Mouse (Mus musculus) regulatory T cell (primary cell): ENCODE measurements around the gene Tle6.

Source experiments
- in situ Hi-C: fragments of 300-600 bp; cut with MboI, MseI; formaldehyde crosslinking; loops from one replicate; pipeline ENCODE4 v1.15.1; 2025; ENCODE audit warnings: high pct_unique_total_duplicates

The Tle6 gene

DNA sequence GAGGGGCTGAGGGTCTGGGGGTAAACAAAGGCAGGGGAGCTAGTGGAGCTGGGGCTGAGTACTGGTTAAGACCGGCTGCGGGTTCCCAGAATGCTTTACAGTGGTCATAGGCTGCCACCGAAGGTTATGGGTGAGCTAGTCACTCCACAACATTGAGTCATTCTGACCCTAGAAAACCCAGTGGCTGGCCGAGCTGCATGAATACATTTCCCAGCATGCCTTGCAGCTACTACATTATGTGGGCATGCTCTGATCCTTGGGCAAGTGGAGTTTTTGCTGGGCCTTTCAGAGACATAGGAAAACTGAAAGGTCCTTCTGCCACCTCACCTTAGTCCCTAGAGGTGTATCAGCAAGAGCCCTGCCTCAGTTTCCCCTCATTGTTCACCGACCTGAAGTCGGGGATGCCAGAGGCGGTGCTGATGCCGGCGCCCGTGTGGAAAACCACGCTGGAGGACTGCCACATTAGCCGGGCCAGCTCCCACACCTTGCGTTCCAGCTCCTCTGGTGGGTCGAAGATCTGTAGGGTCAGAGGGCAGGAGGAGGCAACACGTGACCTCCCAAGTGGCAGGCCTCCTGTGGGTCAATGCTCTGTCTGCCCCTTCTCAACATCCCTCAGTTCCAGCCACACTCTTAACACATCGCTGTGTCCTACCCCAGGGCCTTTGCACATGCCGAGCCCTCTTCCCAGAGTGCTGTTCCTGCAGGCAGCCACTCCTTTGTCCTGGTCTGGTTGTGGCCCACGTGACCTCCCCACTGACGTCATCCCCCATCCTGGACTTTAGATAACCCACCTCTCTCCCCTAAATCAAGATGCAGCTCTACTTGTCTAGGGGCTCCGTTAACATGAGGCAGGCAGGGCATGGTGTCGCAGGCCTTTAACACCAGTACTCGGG is 25.5 kb upstream of the Tle6 start:
- in situ Hi-C loops: no loop called here

DNA sequence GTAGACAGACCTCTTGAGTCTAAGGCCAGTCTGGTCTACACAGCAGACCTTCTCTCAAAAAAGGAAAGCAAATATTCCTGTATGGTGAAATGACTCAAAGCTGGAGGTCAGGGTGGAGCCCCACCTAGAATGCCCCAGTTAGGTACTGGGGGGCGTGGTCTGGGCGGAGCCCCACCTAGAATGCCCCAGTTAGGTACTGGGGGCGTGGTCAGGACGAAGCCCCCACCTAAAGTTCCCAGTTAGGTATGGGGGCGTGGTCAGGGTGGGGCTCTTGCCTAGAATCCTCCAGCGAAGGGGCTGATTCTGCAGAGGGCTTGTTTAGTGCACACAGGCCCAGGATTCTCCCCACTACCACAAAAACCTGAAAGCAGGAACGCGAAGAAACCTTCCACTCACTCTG is 22.6 kb upstream of the Tle6 start:
- in situ Hi-C loops: no loop called here

DNA sequence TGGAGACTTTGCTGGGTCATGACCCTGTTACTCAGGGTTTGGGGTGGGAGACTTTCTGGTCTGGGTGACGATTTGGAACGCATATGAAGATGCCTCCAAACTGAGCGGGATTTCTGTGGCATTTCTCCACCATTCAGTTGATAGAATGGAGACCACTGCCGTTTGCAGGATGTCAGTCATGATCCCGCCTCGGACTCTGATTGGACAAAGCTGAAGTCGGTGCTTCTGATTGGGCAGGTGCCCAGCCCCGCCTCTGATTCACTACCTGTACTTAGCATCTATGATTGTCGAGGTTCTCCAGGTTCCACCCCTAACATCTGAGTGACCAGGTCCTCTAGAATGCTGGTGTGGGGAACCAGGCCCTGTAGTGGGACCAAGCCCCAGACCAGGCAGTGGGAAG is 19.9 kb upstream of the Tle6 start:
- in situ Hi-C loops: no loop called here

DNA sequence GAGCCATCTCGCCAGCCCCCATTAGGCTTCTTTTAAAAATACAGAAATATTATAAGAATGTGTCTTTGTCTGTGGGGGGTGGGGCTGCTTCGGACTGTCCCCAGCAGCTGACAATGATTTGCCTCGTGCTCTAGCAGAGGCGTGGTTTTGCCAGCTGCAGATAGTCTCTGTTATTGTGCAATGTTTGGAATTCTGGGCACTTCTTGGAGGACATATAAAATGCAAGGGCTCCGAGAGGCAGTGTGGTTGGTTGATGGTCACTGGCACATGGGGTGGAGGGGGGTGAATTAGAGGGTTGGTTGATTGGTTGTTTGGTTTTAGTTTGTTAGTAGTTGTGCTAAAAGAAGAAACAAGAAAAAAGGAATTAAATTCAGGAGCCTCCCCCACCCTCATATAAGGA is 19.1 kb upstream of the Tle6 start:
- in situ Hi-C loops: no loop called here

DNA sequence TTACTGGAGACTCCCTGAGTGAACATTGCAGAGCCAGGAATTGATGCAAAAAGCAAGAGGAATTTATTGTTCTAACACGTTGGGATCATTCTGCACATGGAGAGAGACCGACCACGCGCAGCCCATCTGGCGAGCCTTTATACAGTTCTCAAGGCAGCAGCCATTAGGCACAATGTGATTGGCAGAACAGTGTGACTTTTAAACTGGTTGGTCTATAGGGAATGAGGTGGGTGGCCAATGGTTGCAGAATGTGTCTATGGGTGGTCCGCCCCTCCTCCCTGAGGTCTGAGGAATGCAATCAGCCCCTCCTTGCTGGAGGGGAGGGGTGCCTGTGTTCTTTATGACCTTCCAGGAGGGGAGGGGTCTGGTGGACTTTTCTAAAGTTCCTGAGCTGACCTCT is 14.6 kb upstream of the Tle6 start:
- in situ Hi-C loops: no loop called here

DNA sequence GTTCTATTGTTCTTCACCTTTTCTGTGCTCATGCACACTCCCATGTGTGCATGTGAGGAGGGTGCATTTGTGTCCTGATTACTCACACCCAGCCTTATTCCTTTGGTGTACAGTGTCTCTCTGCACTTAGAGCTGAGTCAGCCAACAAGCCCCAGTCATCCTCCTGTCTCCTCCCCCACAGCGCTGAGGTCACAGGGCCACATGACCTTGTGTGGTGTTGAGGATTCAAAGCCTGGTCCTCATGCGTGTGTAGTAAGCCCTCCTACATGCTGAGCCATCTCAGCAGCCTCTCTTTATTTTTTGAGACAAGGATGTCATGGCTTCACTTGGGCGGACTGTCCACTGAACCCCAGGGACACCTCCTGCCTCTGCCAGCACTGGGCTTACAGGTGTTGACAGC is 11.9 kb upstream of the Tle6 start:
- in situ Hi-C loops: no loop called here

DNA sequence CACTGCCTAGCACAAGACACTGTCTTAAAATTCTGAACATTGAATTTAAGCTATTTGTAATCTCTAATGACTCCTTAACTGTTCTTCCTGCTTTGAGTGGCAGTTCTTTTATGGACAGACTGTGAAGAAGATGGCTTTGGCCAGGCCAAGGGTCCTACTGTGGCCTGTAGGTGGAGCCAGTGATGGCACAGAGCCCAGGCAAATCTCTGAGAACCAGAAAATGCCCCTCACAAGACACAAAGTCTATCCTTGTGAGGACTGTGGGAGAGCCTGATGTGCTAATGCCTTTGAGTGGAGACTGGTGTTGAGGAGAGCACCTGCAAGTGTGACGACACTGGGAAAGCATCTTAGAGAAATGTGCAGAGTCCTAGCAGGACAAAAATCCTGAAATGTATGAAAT is 7.4 kb upstream of the Tle6 start:
- in situ Hi-C loops: no loop called here

DNA sequence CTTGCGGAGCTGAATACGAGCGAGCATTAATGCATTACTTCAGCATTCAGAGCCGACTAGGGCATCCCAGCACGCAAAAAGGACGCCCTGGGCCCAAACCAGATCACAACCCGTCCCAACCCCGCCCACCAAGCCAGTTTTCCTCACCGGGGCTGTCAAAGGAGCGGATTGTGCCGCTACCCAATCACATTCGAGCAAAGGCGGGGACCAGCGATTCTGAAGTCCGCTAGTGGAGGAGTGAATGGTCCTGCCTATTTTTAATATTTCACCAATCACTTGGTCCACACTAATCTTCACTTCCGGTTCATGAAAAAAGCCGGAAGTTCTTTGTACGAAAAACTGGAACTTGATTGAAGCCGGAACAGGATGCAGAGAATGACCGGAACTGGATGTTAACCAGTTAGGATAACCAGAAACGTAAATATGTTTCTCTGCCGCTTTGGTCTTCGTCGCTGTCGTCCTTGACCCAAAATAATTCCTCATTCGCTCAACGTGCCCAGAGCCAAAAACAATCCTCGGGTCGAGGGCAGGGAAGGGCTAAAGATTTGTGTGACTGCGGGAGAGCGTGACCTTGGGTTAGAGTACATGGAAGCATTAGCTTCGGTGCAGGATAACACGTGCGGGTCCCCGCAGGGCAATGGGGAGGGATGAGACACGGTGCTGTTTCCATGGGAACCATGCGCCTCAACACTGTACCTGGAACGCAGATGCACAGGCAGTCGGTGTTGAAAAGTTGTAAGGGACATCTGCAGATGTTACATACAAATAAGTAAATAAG is 5.3 kb upstream of the Tle6 start, which contains the start of gene BC025920:
Gene BC025920 (plus strand): TSS at position 297 of the 778 bp plus-strand sequence.
- in situ Hi-C loops: no loop called here

DNA sequence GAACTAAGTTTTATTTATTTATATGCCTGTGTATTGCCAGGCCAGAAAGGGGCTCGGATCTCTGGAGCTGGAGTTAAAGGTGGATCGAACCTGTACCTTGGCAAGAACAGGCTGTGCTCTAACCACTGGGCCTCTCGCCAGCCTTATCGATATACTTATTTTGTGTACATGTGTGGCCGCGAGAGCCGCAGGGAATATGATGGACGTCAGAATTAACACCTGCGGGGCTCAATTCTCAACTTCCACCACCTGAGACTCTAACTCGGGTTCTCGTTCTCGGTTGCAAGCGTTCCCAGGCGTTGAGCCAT is 4.7 kb upstream of the Tle6 start:
- in situ Hi-C loops: no loop called here

DNA sequence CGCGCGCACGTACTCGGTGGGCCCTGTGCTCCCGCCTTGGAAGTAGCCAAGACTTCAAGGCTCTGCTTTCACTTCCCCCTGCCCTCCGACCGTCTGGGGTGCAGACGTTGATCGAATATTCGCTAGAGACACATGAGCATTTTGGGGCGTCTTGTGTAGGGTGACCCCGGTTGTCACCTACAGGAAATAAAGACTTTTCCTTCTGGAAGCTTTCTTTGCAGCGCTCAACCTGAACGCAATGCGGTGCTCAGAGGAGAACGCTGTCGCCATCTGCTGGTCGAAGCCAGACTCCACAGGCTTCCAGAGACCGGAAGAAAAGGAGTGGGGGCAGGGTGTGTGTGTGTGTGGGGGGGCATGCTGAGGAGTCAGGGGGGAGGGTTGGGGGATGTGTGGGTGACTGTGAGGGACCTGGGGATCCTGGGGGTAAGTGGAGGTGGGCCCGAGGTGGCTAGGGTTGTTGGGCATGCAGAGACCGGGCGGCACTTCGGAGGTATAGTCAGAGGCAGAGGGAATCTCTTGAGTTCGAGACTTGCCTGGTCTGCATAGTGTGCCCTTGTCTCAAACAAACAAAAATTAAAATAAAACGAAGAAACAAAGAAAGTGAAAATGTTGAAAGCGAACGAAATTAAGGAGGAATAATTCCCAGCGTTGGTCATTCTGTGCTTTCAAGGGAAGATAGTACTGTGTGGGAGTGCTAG is 4.2 kb upstream of the Tle6 start:
- in situ Hi-C loops: no loop called here

DNA sequence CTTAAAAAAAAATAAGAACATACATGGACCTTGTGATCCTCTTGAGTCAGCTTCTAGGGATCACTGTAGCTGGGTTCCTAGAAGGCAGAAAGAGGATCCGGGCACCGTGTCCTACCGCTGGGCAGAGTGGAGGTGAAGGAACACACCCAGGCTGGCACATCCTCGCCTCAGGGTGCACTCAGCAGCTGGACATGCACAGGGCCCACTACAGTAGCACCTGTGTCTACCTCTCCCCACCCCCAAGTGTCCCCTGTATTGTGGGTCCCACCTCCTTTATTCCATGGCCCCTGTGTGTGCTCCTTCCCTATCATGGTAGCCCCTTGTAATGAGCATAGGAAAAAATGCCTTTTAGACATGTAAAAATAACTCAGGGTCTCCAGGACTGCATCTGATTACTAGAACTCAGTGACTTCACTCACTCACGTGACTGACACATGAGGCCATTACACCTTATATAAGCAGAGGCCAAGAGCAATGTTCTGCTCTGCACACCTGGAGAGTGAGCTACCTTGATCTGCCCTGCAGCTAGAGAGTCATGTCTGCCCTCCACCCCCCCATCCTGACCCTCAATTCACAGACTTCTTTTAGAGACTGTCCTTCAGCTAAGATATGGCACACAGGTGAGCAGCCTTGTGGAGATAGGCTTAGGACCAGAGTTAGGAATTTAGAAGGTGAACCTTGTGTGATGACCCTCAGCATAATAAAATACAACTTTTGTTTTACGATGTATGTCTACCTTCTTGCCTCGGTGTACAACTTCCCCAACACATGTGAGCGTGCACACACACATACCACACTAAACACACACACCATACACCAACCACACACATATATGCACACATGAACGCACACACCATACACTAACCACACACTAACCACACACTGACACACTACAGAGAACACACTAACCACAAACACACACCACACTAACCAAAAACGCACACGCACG is 3.4 kb upstream of the Tle6 start:
- in situ Hi-C loops: no loop called here

DNA sequence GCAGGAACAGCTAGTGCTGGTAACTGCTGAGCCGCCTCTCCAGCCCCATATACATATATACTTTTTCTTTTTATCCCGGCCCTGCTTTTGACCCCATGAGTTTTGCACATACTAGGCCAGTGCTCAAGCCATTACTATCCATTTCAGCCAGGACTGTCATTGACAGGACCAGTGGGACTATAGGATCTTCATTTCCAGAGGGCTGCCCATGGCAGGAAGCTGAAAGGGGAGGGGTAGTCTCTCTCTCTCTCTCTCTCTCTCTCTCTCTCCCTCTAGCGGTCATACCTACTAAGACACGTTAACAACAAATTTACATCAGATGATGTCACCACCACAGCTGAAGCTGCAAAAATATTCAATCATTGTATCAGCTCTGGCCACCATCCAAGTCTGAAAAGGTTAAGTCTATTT is 1.9 kb upstream of the Tle6 start:
- in situ Hi-C loops: no loop called here

DNA sequence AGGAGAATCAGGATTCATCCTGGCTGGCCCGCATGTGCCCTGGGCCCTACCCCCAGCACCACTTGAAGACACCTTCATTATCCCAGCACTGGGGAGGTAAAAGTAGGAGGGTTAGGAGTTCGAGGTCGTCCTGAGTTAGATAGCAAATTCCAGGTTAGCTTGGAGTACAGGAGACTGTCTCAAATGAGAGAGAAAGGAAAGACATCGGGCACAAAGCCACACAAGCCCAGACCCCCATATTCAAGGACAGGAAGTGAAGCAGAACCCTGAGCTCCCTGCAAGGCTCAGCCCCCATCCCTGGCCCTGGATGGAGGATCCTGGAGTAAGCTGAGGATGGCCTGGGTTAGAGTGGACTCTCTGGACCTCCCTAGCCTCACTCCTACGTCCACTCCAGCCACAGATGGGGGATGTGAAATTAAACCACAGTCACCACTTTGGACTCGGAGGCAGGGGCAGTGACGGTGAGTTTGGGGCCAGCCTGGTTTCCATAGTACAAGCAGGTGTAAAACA is 578 bp upstream of the Tle6 start:
- in situ Hi-C loops: no loop called here

DNA sequence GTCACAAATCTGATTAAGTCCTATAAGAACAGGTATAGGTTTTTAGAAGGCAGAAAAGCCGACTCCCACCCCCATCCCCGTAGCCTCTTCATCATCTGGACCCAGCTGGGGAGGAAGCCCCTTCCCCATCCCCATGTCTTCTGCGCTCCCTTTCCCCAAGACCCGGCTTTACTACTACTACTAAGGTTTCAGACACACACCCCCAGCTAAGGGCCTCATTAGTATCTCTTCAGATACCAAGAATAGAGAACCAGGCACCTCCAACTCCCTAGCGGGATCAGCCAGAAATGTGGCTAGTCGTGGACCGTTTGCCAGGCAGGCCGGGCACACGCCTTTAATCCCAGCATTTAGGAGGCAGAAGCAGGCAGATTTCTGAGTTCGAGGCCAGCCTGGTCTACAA is 777 bp downstream of the Tle6 start:
- in situ Hi-C loops: no loop called here

DNA sequence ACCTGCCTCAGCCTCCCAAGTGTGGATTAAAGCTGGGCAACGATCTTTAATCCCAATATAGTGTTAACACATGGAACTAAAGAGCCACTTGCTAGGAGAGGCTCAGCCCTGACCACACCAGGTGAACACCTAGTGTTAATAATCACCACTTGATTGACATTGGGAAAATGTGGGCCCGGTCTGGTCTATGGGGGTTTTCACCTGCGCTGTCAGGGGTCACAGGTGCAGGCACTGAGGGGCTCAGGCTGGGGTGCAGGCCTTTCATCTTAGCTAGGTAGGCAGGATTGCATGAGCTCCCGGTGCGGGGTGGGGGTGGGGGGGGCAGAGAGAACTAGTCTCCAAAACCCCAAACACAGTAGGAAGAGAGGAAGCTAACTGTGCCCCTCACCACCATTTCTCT is 1.2 kb downstream of the Tle6 start:
- in situ Hi-C loops: no loop called here

DNA sequence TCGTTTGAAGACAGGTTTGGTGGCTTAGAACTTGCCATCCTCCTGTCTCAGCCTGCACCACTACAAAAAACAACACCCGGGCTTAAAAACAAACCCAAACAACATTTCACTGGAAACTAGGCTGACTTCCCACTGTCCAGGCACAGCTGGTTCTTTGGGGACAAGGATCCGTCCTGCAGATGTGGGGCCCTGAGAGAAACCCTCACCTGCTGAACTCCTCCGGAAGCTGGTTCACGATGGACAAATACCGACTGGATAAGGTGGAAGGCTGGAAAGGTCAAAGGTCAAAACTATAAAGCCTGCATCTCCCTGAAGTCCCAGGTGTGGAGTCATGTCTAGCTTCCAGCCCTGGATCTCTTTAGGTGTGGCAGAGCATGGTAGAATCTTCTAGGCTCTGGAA is 2.0 kb downstream of the Tle6 start:
- in situ Hi-C loops: no loop called here

DNA sequence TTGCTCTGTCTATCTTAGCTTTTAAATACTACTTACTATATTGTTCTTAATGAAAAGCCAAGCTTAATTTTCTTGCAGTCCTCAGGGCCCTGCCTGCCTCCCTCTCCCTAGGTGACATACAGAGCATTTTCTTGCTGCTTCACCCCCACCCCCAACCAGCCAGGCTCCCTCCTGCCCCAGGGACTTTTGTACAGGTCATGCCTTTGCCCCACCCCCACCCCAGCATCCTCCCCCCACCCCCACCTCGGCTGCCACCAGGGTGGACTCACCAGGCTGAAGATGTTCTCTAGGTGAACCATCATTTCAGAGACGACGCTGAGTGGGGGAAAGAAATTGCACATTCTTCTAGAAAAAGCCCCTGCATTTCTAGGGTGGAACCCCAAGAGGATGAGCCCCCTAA is 2.5 kb downstream of the Tle6 start:
- in situ Hi-C loops: no loop called here

DNA sequence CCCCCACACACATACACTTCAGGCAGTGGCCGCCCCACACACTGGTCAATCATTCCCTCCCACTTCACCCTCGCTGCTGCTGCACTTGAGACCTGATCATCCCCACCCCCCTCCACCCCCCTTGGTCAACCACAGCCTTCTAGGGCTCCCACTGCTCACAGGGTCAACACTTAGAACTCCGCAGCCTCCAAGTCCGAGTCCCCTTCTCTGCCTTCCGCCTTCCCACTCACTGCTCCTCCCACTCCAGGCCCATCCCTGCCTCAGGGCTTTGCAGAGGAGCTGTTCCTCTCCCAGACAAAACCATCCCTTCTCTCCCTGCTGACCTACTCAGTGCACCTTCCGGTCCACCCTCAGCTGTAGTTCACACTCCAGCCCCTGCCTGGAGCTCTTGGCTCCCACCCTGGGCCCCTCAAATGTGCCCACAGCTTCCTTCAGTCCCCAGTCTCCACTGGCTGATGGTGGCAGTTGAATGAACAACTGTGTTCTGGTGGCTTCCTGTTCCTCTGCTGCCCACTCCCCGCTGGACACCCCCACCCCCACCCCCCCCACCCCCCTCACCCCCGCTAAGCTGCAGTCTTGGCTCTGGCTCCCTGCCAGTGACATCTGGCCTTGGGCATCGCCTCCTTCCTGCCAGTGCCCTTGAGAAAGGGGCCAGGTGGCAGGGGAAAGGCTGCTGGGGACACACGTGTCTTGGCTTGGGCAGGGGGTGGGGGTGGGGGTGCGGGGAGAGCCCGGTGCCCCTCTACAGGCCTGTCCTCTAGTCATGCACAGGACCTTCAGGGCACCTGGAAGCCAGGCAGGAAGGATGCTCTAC is 3.5 kb downstream of the Tle6 start:
- in situ Hi-C loops: no loop called here

DNA sequence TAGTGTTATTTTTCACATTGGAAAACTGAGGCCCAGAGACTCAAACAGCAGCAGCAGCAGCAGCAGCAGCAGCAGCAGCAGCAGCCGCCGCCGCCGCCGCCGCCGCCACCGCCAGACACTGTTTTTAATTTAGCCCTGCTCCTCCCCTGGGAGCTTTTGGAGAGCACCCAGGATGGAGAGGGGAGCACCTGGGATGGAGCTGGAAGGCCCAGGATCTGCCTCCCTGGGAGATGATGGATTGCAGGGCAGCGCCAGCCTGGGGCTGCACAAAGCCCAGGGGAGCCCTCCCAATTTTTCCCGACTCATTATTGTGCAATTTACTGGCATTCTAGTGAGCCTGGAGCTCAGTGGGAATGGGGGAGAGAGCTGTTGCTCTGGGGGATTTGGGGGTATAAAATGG is 4.3 kb downstream of the Tle6 start:
- in situ Hi-C loops: no loop called here

DNA sequence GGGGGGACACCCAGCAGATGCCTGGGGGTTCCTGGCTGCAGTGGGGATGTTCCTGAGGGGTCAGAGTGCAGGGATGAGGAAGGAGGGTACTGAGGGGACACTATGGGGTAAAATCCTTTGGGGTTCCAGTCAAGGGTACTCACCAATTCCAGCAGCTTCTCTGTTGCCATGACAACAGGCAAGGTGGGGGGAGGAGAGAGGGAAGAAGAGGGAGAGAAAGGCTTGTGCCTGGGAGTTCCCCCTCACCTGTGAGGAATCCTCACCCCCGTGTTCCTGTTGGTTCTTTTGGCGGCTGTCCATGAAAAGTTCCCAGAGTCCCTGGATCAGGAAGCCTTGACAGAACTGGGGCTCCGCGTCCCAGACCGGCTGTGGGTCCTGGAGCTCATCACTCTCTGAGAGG is 5.3 kb downstream of the Tle6 start:
- in situ Hi-C loops: no loop called here
